In the genomic region with DNA sequence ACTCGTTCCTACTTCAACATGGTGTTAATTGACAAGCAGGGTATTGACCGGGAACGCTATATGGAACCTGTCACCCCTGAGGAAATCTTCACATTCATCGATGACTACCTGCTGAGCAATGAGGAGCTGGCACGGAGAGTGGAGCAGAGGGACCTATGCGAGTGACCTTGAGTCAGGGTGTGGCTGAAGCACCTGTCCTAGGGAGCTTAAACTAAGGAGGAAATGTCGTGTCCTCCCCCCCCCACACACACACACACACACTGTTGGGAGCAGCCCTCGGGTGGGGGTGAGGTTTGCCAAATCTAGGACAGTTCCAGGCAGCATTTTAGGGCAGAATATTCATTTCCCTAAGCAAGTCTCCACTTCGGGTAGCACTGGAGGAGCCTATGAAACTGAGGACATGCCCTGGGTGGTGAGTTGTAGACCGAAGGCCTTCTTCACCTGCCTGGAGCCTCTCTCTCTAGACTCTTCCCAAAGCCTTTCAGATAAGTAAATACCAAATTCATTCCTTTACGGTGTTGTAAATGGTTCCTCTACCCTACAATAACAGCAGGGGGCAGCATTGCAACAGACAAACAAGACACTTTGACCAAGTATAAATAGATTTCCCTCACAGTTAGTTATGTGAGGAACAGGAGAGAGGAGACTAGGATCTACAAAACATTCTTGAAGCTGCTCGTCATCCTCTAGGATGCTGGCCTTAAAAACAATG, we compare ENCODE assay signal across 10 mouse cellular contexts. TPM values are rescaled to one million over a fixed set of nuclear protein-coding genes. Genes with fewer than 3 reads are reported as not detected.
DNase-seq lines count a peak whose midpoint lies in the region; ATAC-seq and TF ChIP-seq lines count a peak whose summit lies in the region.
"Had no signal": no experiment of that assay in that cellular context is flagged by ENCODE, and none has a peak within 500 bp of the region (broad histone marks: within the 10 kb centered on the region; RNA-seq: fewer than 3 reads in every experiment).

No protein-coding gene starts in this region.

- peak; percentile 69 for TF ChIP-seq CTCF in gastrocnemius, adult 2 months (IDR thresholded peaks at IDR 0.05)

- intact Hi-C loops in gastrocnemius, adult 2 months (cut with DNase I): loop anchor here (5.0 kb wide), 1 partner anchor 86 kb away; no protein-coding TSS in a partner anchor

- H3K4me3 ChIP-seq in gastrocnemius, adult 2 months: no peak overlapping the region
- H3K4me3 ChIP-seq in embryonic facial prominence, embryonic 11.5 days (ENCODE audit: low read depth, low read length): no peak overlapping the region
- H3K4me3 ChIP-seq: megakaryocyte, embryonic 14.5 days had no signal

- H3K9ac ChIP-seq in embryonic facial prominence, embryonic 11.5 days (replicated peaks; ENCODE audit: low read length): no peak overlapping the region

- no peak overlapping the region for H3K4me2 ChIP-seq in embryonic facial prominence, embryonic 11.5 days (ENCODE audit: low read depth, low read length)

- H3K27ac ChIP-seq in gastrocnemius, adult 2 months: no peak overlapping the region
- H3K27ac ChIP-seq in embryonic facial prominence, embryonic 11.5 days (replicated peaks; ENCODE audit: low read depth, low read length): no peak overlapping the region

- 66% methylated on average over 12 of the region's 12 CpGs for WGBS in embryonic facial prominence, embryonic 11.5 days

- H3K9me3 ChIP-seq in embryonic facial prominence, embryonic 11.5 days (replicated peaks; ENCODE audit: control insufficient read depth, low read length): no peaks in the 10 kb centered on the region
- H3K9me3 ChIP-seq: megakaryocyte, embryonic 14.5 days had no signal

- no peak for DNase-seq in gastrocnemius, adult 2 months
- no peak for DNase-seq in gastrocnemius, postnatal 10 days
- DNase-seq in urinary bladder, postnatal 14 days (ENCODE audit: low spot score): peak; percentile 30
- no peak for DNase-seq in urinary bladder, adult 18-20 months (ENCODE audit: low spot score in 2 of 2)
- DNase-seq in embryonic facial prominence, embryonic 11.5 days (ENCODE audit: low spot score): peak; percentile 52
- peak; percentile 22 for DNase-seq in left cerebral cortex, adult 11 months (ENCODE audit: low spot score)
- DNase-seq in retina, postnatal 7 days (ENCODE audit: low read depth, low spot score): peak; percentile 24
- no peak for DNase-seq in urinary bladder, adult 2 months (ENCODE audit: low spot score)

- no peak for ATAC-seq in embryonic facial prominence, embryonic 11.5 days (replicated peaks; ENCODE audit: insufficient number of reproducible peaks, low FRiP score, low TSS enrichment, low read depth)

- H3K36me3 ChIP-seq in embryonic facial prominence, embryonic 11.5 days (replicated peaks; ENCODE audit: control insufficient read depth, insufficient read depth, low read depth, low read length): no peaks in the 10 kb centered on the region

- H3K4me1 ChIP-seq in embryonic facial prominence, embryonic 11.5 days (ENCODE audit: control insufficient read depth, insufficient read depth, low read length): no peaks in the 10 kb centered on the region

- no peaks in the 10 kb centered on the region for H3K27me3 ChIP-seq in embryonic facial prominence, embryonic 11.5 days (ENCODE audit: control insufficient read depth, insufficient read depth, low read length)

RNA-seq across cellular contexts. Expression of a gene that starts 23.2 kb away (rescaled TPM):
- total RNA-seq in gastrocnemius, adult 2 months (2021): 1 to 10 TPM; 2.3 to 3.3 TPM
- 10 to 100 TPM; 11.0 to 15.6 TPM for total RNA-seq in gastrocnemius, postnatal 10 days (2021)
- polyA plus RNA-seq in embryonic facial prominence, embryonic 11.5 days (2014; fragmentation: Nextera tagmentation; extraction: Ambion mirVana): 0.87 and 0.96 TPM in 2 replicates
- 7.5 and 7.7 TPM in 2 replicates for polyA plus RNA-seq in urinary bladder, adult 2 months (2012; rRNA removed)
- total RNA-seq: hematopoietic stem cell, adult 5-6 weeks had no signal

RNA-seq across cellular contexts. Expression of a gene that starts 33.2 kb away (rescaled TPM):
- total RNA-seq in gastrocnemius, adult 2 months (2021): 1 to 10 TPM; 1.9 to 5.0 TPM
- 10 to 100 TPM; 17.9 to 23.0 TPM for total RNA-seq in gastrocnemius, postnatal 10 days (2021)
- polyA plus RNA-seq in embryonic facial prominence, embryonic 11.5 days (2014; fragmentation: Nextera tagmentation; extraction: Ambion mirVana): 232 and 235 TPM in 2 replicates
- polyA plus RNA-seq in urinary bladder, adult 2 months (2012; rRNA removed): 83.6 and 111 TPM in 2 replicates

RNA-seq across cellular contexts. Expression of a gene that starts 50.2 kb away (rescaled TPM):
- total RNA-seq in gastrocnemius, adult 2 months (2021): under 1 TPM; 0.31 to 0.59 TPM
- 1 to 10 TPM in 1 of 2 experiments, under 1 TPM in 1; 0.80 to 2.0 TPM for total RNA-seq in gastrocnemius, postnatal 10 days (2021)
- 2.2 and 2.8 TPM in 2 replicates for polyA plus RNA-seq in embryonic facial prominence, embryonic 11.5 days (2014; fragmentation: Nextera tagmentation; extraction: Ambion mirVana)
- 6.8 and 6.9 TPM in 2 replicates for polyA plus RNA-seq in urinary bladder, adult 2 months (2012; rRNA removed)

Comparison
In these comparisons a context has a peak if more than half of its experiments do, and no peak if none do; other contexts are left out.
1. DNase-seq: peak in urinary bladder, postnatal 14 days (single experiment), embryonic facial prominence, embryonic 11.5 days (single experiment), left cerebral cortex, adult 11 months (single experiment) and retina, postnatal 7 days (single experiment); none in gastrocnemius, adult 2 months (single experiment), gastrocnemius, postnatal 10 days (single experiment), urinary bladder, adult 18-20 months (0 of 2) and urinary bladder, adult 2 months (single experiment).